Mouse (Mus musculus) cerebellum, adult 2 months (tissue): ENCODE measurements around the gene Ms4a5. TPM values are rescaled to one million over a fixed set of nuclear protein-coding genes. Genes with fewer than 3 reads are reported as not detected.
"Not testable (repeated sequence)": the region's sequence is repeated elsewhere in the genome, so short reads cannot be mapped to it uniquely, and the experiment has no call there.

Source experiments
- DNase-seq, 2 experiments: peaks; one replicate each; pipeline ENCODE4 v3.0.0; 2021
- H3K27ac ChIP-seq: fragments of 200-500 bp; 2 replicates; pipeline ENCODE4 v1.5.1; 2012; ENCODE audit warnings: low read length, control low read depth, inconsistent platforms; ENCODE audit not compliant: insufficient read depth
- H3K27me3 ChIP-seq: fragments of 200-500 bp; 2 replicates; pipeline ENCODE4 v1.6.1; 2012; ENCODE audit warnings: inconsistent platforms, mild to moderate bottlenecking, low read length, moderate library complexity; ENCODE audit not compliant: control insufficient read depth, insufficient read depth
- H3K4me1 ChIP-seq: fragments of 200-500 bp; 2 replicates; pipeline ENCODE4 v1.6.1; 2011; ENCODE audit warnings: low read length; ENCODE audit not compliant: control insufficient read depth, insufficient read depth
- H3K4me3 ChIP-seq: fragments of 200-500 bp; replicated peaks from 2 replicates; pipeline ENCODE3; 2011; ENCODE audit warnings: mild to moderate bottlenecking, low read depth, low read length, control low read depth; ENCODE audit not compliant: insufficient read depth
- CTCF ChIP-seq: fragments of 200-500 bp; IDR thresholded peaks from 2 replicates; pipeline ENCODE4 v1.5.1; 2011; ENCODE audit warnings: low read depth, mild to moderate bottlenecking, control low read depth, low read length, moderate library complexity, borderline replicate concordance; ENCODE audit not compliant: insufficient read depth
- POLR2A ChIP-seq: fragments of 200-500 bp; IDR thresholded peaks from 2 replicates; pipeline ENCODE4 v1.6.1; 2011; ENCODE audit warnings: low read length, control low read depth, borderline replicate concordance; ENCODE audit not compliant: insufficient read depth
- WGBS: fragments of 180-500 bp; shearing (Covaris S2); methylation state at CpG from one replicate; pipeline ENCODE4 v1.1.7; 2018; 5-methylcytosine and 5-hydroxymethylcytosine counted together
- polyA plus RNA-seq: library from polyadenylated mRNA; depleted of rRNA; stranded (reverse); fragments of >200 nt; gene quantifications from 2 replicates; pipeline ENCODE4 v1.2.3, GENCODE M21; 2012

Ms4a5 gene
- polyA plus RNA-seq, 1 experiment = not detected

DNA sequence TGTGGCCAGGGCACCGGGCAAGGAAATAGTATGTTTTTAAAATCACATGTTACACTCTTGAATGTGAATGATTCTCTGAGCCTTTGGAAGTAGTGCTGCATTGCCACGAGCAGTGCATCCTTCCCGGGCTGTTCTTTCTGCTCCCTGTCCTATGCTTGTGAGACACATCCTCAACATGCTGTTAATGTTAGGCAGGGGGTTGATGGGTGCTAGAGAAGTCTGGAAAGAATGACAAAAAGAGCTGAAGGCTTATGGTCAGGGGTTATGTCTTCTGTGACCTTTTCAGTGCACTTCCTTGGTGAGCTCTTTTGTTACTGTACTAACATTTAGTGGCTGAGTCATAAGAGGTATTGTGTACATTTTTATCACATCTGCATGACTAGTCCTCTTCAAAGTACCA lies 3.5 kb downstream of the Ms4a5 start:
- Histone ChIP-seq H3K4me1 (no peaks in the 10 kb centered on the region), H3K27me3 (no peaks in the 10 kb centered on the region), H3K27ac (no peak overlapping the region), H3K4me3 (no peak overlapping the region)
- TF ChIP-seq POLR2A (no peak), CTCF (no peak)
- WGBS = 83% methylated on average over 3 of the region's 3 CpGs
- DNase-seq = no peak

DNA sequence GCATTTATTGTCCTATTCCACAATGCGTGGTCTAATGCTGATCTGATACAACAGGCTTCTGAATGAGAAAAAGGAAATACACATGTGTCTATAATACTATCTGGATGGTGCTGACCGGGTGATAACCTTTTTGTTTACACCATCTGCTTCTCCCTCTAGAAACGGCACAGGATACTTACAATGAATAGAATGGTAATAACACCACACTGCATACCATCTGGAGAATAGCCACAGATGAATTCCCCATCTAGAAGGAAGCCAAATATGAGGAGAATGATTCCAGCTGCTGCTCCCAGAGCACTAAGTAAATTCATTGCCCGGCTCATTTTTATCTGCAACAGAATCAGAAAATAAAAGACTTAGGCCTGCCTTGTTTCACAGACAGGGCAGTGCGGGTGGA lies 7.2 kb downstream of the Ms4a5 start:
- 60% methylated on average over 5 of the region's 5 CpGs for whole genome bisulfite sequencing
- TF ChIP-seq POLR2A = no peak
- no peak for TF ChIP-seq CTCF
- no peaks in the 10 kb centered on the region for H3K4me1 ChIP-seq
- no peak overlapping the region for H3K27ac ChIP-seq
- no peaks in the 10 kb centered on the region for H3K27me3 ChIP-seq
- DNase-seq = no peak
- no peak overlapping the region for H3K4me3 ChIP-seq

- H3K27ac ChIP-seq = no peak overlapping the region
- H3K4me1 ChIP-seq = no peaks in the 10 kb centered on the region
- WGBS = 78% methylated on average over 4 of the region's 4 CpGs
- DNase-seq = no peak
- H3K4me3 ChIP-seq = no peak overlapping the region
- no peak for TF ChIP-seq POLR2A
- no peak for TF ChIP-seq CTCF
- H3K27me3 ChIP-seq = no peaks in the 10 kb centered on the region
Observed at GRCm38 (mm10) chr19:11266956-11267355, 16.7 kb downstream of the Ms4a5 start.

DNA sequence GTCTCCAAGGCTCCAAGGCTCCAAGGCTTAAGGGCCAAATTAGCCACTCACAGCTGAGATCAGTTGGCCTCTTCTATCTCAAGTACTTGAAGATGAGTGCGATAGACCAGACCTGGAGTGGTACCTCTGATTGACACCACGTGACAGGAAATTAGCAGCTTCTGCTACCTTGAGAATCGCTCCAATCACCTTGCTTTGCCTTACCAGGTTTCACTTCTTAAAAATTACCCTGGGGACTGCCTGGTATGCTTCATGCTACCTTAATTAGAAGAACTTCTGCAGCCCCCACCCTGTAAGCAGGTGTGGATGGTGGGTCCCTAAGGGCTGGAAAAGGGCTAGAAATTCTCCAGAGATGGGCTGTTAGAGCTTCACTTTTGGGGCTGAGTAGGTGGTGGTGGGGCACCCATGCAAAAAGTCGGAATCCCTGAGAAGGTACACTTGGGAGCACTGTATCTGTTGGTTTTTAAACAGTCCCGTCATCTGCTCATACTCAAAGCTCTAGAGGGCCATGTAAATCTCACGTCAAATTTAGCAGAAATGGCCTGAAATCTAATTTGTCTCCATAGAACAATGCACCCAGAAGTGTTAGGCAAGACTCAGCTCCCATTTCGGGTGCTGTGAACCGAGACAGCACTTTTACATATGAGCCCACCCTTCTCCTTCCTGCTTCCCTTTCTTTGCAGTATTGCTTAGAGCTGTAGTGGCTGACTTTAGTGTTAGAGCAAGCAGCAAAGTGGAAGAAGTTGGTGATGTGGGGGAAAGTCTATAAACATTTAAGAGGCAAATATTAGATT lies 17.4 kb downstream of the Ms4a5 start, which contains the start of gene Ms4a1:
Ms4a1 (minus strand) TSS at position 190 of the 794 bp plus-strand sequence.
- Histone ChIP-seq H3K27ac (no peak within 1 kb of the TSS), H3K4me1 (no peaks in the 10 kb centered on the region), H3K4me3 (no peak within 1 kb of the TSS), H3K27me3 (no peaks in the 10 kb centered on the region)
- DNase-seq = no peak
- no peak for TF ChIP-seq CTCF
- no peak for TF ChIP-seq POLR2A
- WGBS = 84% methylated on average over 8 of the region's 8 CpGs

DNA sequence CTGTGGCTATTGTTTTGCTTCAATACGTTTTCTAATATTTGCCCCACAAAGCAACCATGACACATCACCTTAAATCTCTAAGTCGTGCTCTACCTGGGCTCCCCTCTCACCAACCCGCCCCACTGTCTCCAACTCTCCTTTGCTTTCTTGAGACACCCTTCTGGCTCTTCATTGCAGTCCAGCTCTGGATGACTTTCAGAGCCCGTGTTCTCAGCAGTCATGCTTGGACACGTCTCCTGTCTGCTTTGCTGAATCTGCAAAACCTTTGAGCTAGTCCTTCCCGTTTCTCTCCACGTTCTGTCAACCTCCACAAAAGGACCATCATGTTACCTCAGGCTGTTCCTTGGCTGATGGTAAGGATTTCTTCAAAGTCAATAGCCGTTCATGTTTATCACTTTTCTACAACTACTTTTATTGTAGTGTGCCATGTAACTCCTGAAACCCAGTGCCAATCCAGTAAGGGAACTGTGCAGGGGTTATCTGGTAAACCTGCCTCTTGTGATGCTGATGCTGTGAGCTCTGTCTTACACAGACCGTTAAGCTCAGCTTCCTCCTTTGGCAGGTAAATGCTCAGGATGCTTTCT lies 19.0 kb downstream of the Ms4a5 start:
- Histone ChIP-seq H3K27me3 (no peaks in the 10 kb centered on the region), H3K27ac (no peak overlapping the region), H3K4me3 (no peak overlapping the region), H3K4me1 (no peaks in the 10 kb centered on the region)
- no peak for DNase-seq
- 81% methylated on average over 9 of the region's 9 CpGs for WGBS
- TF ChIP-seq POLR2A (no peak), CTCF (no peak)

GRCm38 (mm10) chr19:11263549-11263948 lies 20.1 kb downstream of the Ms4a5 start:
- H3K27me3 ChIP-seq = no peaks in the 10 kb centered on the region
- H3K4me3 ChIP-seq = no peak overlapping the region
- H3K27ac ChIP-seq = no peak overlapping the region
- TF ChIP-seq POLR2A (no peak), CTCF (no peak)
- no peak for DNase-seq
- 89% methylated on average over 3 of the region's 3 CpGs for WGBS
- H3K4me1 ChIP-seq = no peaks in the 10 kb centered on the region

DNA sequence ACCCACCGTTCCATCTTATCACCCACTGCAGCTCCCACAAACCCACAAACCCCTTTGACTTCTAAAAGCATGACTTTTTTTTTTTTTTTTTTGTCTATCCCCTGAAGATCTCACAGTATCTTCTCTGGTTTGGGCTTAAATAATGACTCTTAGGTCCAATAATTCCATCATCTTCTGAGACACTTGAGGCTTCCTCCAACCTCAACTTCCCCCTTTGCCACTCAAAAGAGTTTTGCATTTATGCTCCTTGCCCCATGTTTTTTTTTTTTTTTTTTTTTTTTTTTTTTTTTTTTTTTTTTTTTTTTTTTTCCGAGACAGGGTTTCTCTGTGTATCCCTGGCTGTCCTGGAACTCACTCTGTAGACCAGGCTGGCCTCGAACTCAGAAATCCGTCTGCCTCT lies 20.7 kb downstream of the Ms4a5 start:
- WGBS = 81% methylated on average over 4 of the region's 4 CpGs
- not testable (repeated sequence) for H3K27me3 ChIP-seq, H3K4me1 ChIP-seq, H3K4me3 ChIP-seq, H3K27ac ChIP-seq, DNase-seq

DNA sequence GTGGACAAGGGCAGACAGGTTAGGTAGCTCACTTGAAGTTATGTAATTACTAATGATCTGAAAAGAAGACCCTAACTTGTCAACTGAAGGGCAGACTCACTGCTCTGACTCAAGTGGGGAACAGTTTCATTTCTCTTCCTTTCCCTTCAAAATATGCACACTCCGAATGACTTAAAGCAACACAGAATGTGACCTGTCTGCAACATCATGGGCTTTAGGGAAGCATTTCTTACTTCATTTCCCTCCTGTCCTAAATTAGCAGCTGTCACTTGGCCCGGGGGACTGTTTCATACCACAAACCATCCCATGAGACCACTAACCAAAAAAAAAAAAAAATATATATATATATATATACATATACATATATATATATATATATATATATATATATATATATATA lies 22.2 kb downstream of the Ms4a5 start:
- H3K4me3 ChIP-seq = no peak overlapping the region
- no peaks in the 10 kb centered on the region for H3K4me1 ChIP-seq
- DNase-seq = no peak
- WGBS = 92% methylated on average over 2 of the region's 2 CpGs
- H3K27me3 ChIP-seq = no peaks in the 10 kb centered on the region
- TF ChIP-seq CTCF (no peak), POLR2A (no peak)
- H3K27ac ChIP-seq = no peak overlapping the region
